Mouse (Mus musculus): ENCODE results near the gene Plcxd2. TPM values are rescaled to one million over a fixed set of nuclear protein-coding genes. Genes with fewer than 3 reads are reported as not detected.

Gene Plcxd2
- polyA plus RNA-seq, 1 experiment from 2014 or later = 1.7 TPM

DNA sequence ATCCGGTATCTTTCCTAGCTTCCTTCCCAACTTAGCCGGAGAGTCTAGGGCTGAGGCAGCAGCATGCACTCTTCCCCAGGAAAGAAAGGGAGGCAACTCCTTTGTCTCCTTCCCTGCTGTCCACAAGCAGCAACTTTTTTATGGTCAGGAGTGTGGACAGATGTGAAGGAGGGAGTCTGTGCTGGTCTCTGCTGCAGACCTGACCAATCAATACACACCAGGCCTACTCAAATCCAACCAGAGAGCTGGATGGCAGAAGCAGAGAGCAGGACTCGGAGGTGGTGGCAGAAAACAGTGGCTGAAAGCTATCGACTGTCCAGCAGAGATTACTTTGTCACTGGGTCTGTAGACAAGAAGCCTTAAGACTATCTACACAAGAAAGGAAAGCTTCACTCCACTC is 56.6 kb downstream of the Plcxd2 start, which contains the start of gene Phldb2:
Gene Phldb2 (minus strand): TSS at position 205 of the 400 bp plus-strand sequence.
- H3K9me3 ChIP-seq (ENCODE audit: control insufficient read depth, low read length) = no peaks in the 10 kb centered on the region
- WGBS = 67% methylated on average over 4 of the region's 4 CpGs
- no peaks in the 10 kb centered on the region for H3K36me3 ChIP-seq (ENCODE audit: control insufficient read depth, insufficient read depth, low read length)
- no peak within 1 kb of the TSS for H3K9ac ChIP-seq (ENCODE audit: low read length)
- DNase-seq (ENCODE audit: low spot score) (no peak), ATAC-seq (replicated peaks; ENCODE audit: low FRiP score, low TSS enrichment, low read depth) (peak; percentile 59; the same call in 1 of the 2 replicates)
- H3K4me1 ChIP-seq (replicated peaks; ENCODE audit: control insufficient read depth, insufficient read depth, low read length) = no peaks in the 10 kb centered on the region
- peak within 1 kb of the TSS; percentile 72 for H3K27ac ChIP-seq (ENCODE audit: low read depth)
- peak within 1 kb of the TSS; percentile 28 for H3K4me2 ChIP-seq (ENCODE audit: low read length)
- peak within 1 kb of the TSS; percentile 3 for H3K4me3 ChIP-seq (ENCODE audit: low read depth, low read length)
- no peaks in the 10 kb centered on the region for H3K27me3 ChIP-seq (replicated peaks; ENCODE audit: control insufficient read depth, insufficient read depth, low read length)

DNA sequence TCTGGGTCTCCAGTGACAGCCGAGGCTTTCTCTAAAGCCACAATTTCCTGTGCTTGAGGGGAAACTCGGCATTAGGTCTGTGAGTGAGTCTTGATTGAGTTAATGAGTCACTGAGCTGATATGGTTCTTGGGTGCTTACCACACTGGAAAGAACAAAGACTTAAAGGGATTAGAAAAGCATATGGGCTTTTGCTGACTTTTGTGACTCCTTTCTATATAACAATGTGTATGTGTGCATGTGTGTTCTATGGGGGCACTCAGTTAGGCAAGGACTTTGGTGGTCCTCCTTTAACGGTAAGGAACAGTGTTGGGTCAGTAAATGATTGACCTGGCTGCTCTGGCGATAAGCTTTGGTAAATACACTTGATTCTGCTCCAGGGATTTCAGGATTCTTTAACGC is 57.5 kb downstream of the Plcxd2 start:
- peak overlapping the region; percentile 3 for H3K4me3 ChIP-seq (ENCODE audit: low read depth, low read length)

DNA sequence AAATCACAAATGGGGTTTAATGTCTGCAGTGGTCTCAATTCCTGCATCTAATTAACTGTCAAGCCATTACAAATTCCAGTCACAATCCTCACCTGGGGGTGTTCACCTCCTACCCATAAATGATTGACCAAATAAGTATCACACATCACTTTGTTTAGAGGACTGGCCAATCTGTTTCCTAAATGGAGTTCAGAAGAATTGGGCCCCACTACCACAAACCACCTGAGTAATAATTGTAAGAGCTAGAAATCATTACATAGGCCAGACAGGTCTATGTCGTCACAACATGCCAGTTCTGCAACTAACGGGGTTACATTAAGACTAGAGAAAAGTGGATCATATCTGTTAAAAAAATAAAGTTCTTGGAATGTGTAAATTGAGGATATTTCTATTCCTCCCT is 58.0 kb downstream of the Plcxd2 start:
- no peak overlapping the region for H3K9ac ChIP-seq (ENCODE audit: low read length)
- H3K4me2 ChIP-seq (ENCODE audit: low read length) = peak overlapping the region; percentile 28
- no peaks in the 10 kb centered on the region for H3K9me3 ChIP-seq (ENCODE audit: control insufficient read depth, low read length)
- DNase-seq (ENCODE audit: low spot score) (no peak), ATAC-seq (replicated peaks; ENCODE audit: low FRiP score, low TSS enrichment, low read depth) (no peak)
- 76% methylated on average over 2 of the region's 2 CpGs for WGBS
- peak overlapping the region; percentile 72; the same call in 1 of the 2 replicates for H3K27ac ChIP-seq (ENCODE audit: low read depth)
- no peaks in the 10 kb centered on the region for H3K27me3 ChIP-seq (replicated peaks; ENCODE audit: control insufficient read depth, insufficient read depth, low read length)
- H3K36me3 ChIP-seq (ENCODE audit: control insufficient read depth, insufficient read depth, low read length) = no peaks in the 10 kb centered on the region
- H3K4me1 ChIP-seq (replicated peaks; ENCODE audit: control insufficient read depth, insufficient read depth, low read length) = no peaks in the 10 kb centered on the region
- peak overlapping the region; percentile 3 for H3K4me3 ChIP-seq (ENCODE audit: low read depth, low read length)

More for the DNA sequence above, 57.5 kb downstream of the Plcxd2 start:
- Histone ChIP-seq H3K36me3 (ENCODE audit: control insufficient read depth, insufficient read depth, low read length) (no peaks in the 10 kb centered on the region), H3K9me3 (ENCODE audit: control insufficient read depth, low read length) (no peaks in the 10 kb centered on the region), H3K27me3 (replicated peaks; ENCODE audit: control insufficient read depth, insufficient read depth, low read length) (no peaks in the 10 kb centered on the region), H3K4me2 (ENCODE audit: low read length) (peak overlapping the region; percentile 28), H3K9ac (ENCODE audit: low read length) (no peak overlapping the region), H3K4me1 (replicated peaks; ENCODE audit: control insufficient read depth, insufficient read depth, low read length) (no peaks in the 10 kb centered on the region), H3K27ac (ENCODE audit: low read depth) (peak overlapping the region; percentile 72)
- DNase-seq (ENCODE audit: low spot score) (no peak), ATAC-seq (replicated peaks; ENCODE audit: low FRiP score, low TSS enrichment, low read depth) (peak; percentile 86)
- 39% methylated on average over 5 of the region's 5 CpGs for WGBS

DNA sequence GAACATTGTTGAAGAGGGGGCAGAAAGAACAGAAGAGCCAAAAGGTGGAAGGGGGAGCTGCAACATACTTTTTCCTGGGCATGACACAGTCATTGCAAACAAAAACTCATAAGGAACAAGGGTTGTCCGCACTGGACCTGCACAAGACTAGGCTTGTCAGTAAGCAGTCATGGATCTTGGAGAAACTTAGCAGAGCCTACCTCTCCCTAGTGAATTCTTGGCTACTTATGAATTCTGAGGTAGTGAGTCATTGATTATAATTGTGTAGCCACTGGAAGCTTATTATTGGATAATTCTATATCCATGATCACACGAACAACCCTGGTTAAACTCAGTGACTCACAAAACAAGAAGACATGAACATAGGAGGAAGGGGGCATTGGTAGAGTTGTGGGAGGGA is 63.7 kb downstream of the Plcxd2 start:
- ATAC-seq (replicated peaks; ENCODE audit: low FRiP score, low TSS enrichment, low read depth) (no peak), DNase-seq (ENCODE audit: low spot score) (no peak)
- H3K9ac ChIP-seq (ENCODE audit: low read length) = no peak overlapping the region
- H3K4me1 ChIP-seq (replicated peaks; ENCODE audit: control insufficient read depth, insufficient read depth, low read length) = peaks cover 14% of the 10 kb centered on the region
- no peaks in the 10 kb centered on the region for H3K9me3 ChIP-seq (ENCODE audit: control insufficient read depth, low read length)
- no peak overlapping the region for H3K4me3 ChIP-seq (ENCODE audit: low read depth, low read length)
- WGBS = 93% methylated on average over 2 of the region's 2 CpGs
- no peak overlapping the region for H3K4me2 ChIP-seq (ENCODE audit: low read length)
- no peaks in the 10 kb centered on the region for H3K36me3 ChIP-seq (ENCODE audit: control insufficient read depth, insufficient read depth, low read length)
- H3K27ac ChIP-seq (ENCODE audit: low read depth) = no peak overlapping the region
- no peaks in the 10 kb centered on the region for H3K27me3 ChIP-seq (replicated peaks; ENCODE audit: control insufficient read depth, insufficient read depth, low read length)

DNA sequence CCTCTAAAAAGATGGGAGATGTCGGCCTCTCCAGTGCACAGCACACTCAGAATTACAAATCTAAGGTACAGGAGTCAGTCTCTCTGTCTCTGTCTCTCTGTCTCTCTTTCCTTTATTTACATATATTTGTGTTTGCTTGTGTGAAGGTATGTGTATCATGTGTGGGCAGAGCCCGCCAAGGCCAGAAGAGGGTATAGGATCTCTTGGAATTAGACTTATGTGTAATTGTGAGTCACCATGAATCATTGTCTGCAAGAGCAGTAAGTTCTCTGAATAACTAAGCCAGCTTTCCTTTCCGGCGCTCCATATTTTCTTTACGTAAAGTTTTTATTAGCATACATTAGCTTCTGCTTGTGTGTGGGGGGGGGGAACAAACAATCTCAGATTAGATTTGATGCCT is 64.4 kb downstream of the Plcxd2 start:
- Histone ChIP-seq H3K36me3 (ENCODE audit: control insufficient read depth, insufficient read depth, low read length) (no peaks in the 10 kb centered on the region), H3K27ac (ENCODE audit: low read depth) (peak overlapping the region; percentile 65; the same call in 1 of the 2 replicates), H3K4me2 (ENCODE audit: low read length) (no peak overlapping the region; the same call in 1 of the 2 replicates), H3K9ac (ENCODE audit: low read length) (no peak overlapping the region), H3K4me3 (ENCODE audit: low read depth, low read length) (no peak overlapping the region), H3K27me3 (replicated peaks; ENCODE audit: control insufficient read depth, insufficient read depth, low read length) (no peaks in the 10 kb centered on the region), H3K4me1 (replicated peaks; ENCODE audit: control insufficient read depth, insufficient read depth, low read length) (peaks cover 14% of the 10 kb centered on the region), H3K9me3 (ENCODE audit: control insufficient read depth, low read length) (no peaks in the 10 kb centered on the region)
- 83% methylated on average over 5 of the region's 5 CpGs for WGBS
- DNase-seq (ENCODE audit: low spot score) (no peak), ATAC-seq (replicated peaks; ENCODE audit: low FRiP score, low TSS enrichment, low read depth) (peak; percentile 10; the same call in 1 of the 2 replicates)

DNA sequence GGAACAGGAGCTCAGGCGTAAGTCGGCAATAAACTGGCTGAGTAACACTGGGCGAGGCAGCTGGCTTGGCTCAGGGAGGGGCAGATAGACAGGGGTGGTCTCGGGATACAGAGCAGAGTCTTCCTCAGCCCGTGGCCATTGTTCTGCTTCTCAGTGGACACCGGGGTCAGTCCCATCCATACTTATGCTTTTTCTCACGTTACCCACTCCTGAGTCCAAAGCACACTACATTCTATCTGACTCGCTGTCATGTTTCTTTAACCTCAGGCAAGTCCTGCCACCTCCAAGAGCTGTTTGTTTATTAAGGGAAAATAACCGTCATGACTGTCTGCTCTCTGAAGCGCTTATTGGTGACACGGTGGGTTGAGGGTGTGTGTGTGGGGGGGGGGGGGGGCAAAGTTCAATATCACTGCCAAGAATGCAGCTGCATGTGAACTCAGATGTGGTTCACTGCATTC is 64.8 kb downstream of the Plcxd2 start:
- Histone ChIP-seq H3K36me3 (ENCODE audit: control insufficient read depth, insufficient read depth, low read length) (no peaks in the 10 kb centered on the region), H3K9me3 (ENCODE audit: control insufficient read depth, low read length) (no peaks in the 10 kb centered on the region), H3K27ac (ENCODE audit: low read depth) (peak overlapping the region; percentile 65), H3K27me3 (replicated peaks; ENCODE audit: control insufficient read depth, insufficient read depth, low read length) (no peaks in the 10 kb centered on the region), H3K4me1 (replicated peaks; ENCODE audit: control insufficient read depth, insufficient read depth, low read length) (peaks cover 14% of the 10 kb centered on the region), H3K4me2 (ENCODE audit: low read length) (peak overlapping the region; percentile 34), H3K4me3 (ENCODE audit: low read depth, low read length) (no peak overlapping the region), H3K9ac (ENCODE audit: low read length) (no peak overlapping the region)
- ATAC-seq (replicated peaks; ENCODE audit: low FRiP score, low TSS enrichment, low read depth) (peak; percentile 84), DNase-seq (ENCODE audit: low spot score) (peak; percentile 63)
- WGBS = 12% methylated on average over 11 of the region's 11 CpGs

DNA sequence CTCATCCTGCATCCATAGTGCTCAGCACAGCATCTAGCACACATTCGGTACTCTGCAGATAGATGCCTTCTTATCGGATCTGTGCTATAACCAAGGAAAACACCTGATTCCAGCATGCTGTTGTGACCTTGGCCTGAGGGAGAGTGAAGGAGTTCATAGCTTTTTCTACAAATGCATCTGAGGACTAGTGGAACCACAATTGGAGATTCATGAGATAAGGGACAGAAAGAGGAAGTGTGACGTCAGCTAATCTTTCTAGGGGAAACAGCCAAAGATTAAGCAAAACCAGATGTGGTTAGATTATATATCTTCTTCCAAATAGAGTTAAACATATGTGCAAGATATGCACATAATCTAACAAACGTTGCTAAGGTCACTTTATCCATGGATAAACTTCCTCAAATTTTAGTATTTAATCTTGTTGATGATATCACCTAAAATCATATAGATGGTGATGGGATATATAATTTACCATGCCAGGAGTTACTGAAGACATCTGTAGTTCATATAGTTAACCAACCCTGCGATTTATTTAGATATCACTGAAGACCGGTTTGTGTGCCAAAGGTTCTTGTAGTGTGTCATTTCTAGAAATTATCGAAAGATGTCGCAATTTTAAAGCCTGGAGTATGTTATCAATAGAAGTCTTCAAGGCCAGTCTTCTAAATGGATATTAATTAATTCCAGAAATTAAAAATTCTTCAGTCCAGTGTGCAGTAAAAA is 67.7 kb downstream of the Plcxd2 start:
- Histone ChIP-seq H3K36me3 (ENCODE audit: control insufficient read depth, insufficient read depth, low read length) (no peaks in the 10 kb centered on the region), H3K9me3 (ENCODE audit: control insufficient read depth, low read length) (no peaks in the 10 kb centered on the region), H3K9ac (ENCODE audit: low read length) (no peak overlapping the region), H3K27me3 (replicated peaks; ENCODE audit: control insufficient read depth, insufficient read depth, low read length) (no peaks in the 10 kb centered on the region), H3K4me1 (replicated peaks; ENCODE audit: control insufficient read depth, insufficient read depth, low read length) (peaks cover 14% of the 10 kb centered on the region), H3K4me2 (ENCODE audit: low read length) (no peak overlapping the region), H3K4me3 (ENCODE audit: low read depth, low read length) (no peak overlapping the region), H3K27ac (ENCODE audit: low read depth) (no peak overlapping the region)
- WGBS = 80% methylated on average over 8 of the region's 8 CpGs
- DNase-seq (ENCODE audit: low spot score) = no peak
- ATAC-seq (replicated peaks; ENCODE audit: low FRiP score, low TSS enrichment, low read depth) = no peak

DNA sequence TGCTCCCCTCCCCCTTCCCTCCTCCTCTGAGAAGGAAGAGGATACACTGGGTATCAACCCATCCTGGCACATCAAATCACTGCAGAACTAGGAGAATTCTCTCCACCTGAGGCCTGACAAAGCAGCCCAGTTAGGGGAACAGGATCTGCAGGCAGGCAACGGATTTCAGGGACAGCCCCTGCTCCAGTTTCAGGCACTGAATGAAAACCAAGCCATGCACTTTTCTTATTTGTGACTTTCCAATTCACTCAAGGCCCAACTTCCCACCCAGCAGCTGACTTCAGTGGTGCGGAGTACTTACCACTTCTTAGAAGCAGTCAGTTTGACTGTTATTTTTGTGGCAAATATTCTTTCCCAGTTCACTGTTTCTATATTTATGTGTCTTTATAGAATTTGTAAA is 69.3 kb downstream of the Plcxd2 start:
- Histone ChIP-seq H3K27me3 (replicated peaks; ENCODE audit: control insufficient read depth, insufficient read depth, low read length) (no peaks in the 10 kb centered on the region), H3K4me2 (ENCODE audit: low read length) (no peak overlapping the region), H3K27ac (ENCODE audit: low read depth) (no peak overlapping the region), H3K36me3 (ENCODE audit: control insufficient read depth, insufficient read depth, low read length) (no peaks in the 10 kb centered on the region), H3K9ac (ENCODE audit: low read length) (no peak overlapping the region), H3K4me3 (ENCODE audit: low read depth, low read length) (no peak overlapping the region), H3K4me1 (replicated peaks; ENCODE audit: control insufficient read depth, insufficient read depth, low read length) (peaks cover 13% of the 10 kb centered on the region), H3K9me3 (ENCODE audit: control insufficient read depth, low read length) (no peaks in the 10 kb centered on the region)
- ATAC-seq (replicated peaks; ENCODE audit: low FRiP score, low TSS enrichment, low read depth) (no peak), DNase-seq (ENCODE audit: low spot score) (no peak)
- 93% methylated on average over 2 of the region's 2 CpGs for WGBS

DNA sequence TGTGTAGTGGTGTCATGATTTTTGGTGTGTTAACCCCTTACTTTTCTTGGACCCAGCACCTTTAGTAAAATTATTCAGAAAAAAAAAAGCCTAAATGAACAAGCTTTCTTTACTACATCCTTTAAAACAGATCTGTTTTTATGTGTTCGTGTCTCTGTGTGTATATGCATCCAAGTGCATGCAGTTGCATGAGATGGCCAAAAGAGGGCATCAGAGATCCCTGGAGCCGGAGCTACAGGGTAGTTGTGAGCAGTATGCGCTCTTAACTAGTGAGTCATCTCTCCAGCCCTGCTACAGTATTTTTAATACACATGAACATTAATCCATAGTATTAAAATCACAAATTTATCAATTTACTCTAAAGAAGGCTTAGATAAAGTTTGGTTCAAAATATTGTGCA is 70.6 kb downstream of the Plcxd2 start:
- H3K4me3 ChIP-seq (ENCODE audit: low read depth, low read length) = no peak overlapping the region
- DNase-seq (ENCODE audit: low spot score) (no peak), ATAC-seq (replicated peaks; ENCODE audit: low FRiP score, low TSS enrichment, low read depth) (no peak)
- H3K9ac ChIP-seq (ENCODE audit: low read length) = no peak overlapping the region
- 92% methylated on average over 3 of the region's 3 CpGs for WGBS
- no peaks in the 10 kb centered on the region for H3K27me3 ChIP-seq (replicated peaks; ENCODE audit: control insufficient read depth, insufficient read depth, low read length)
- no peak overlapping the region for H3K27ac ChIP-seq (ENCODE audit: low read depth)
- H3K4me1 ChIP-seq (replicated peaks; ENCODE audit: control insufficient read depth, insufficient read depth, low read length) = peaks cover under 1% of the 10 kb centered on the region; the same call in 1 of the 2 replicates
- no peaks in the 10 kb centered on the region for H3K36me3 ChIP-seq (ENCODE audit: control insufficient read depth, insufficient read depth, low read length)
- H3K9me3 ChIP-seq (ENCODE audit: control insufficient read depth, low read length) = no peaks in the 10 kb centered on the region
- H3K4me2 ChIP-seq (ENCODE audit: low read length) = no peak overlapping the region

Data from intestine, embryonic 14.5 days (tissue).